Mouse (Mus musculus) heart, adult 18-20 months (tissue): ENCODE measurements around the gene Scrn1. TPM values are rescaled to one million over a fixed set of nuclear protein-coding genes. Genes with fewer than 3 reads are reported as not detected.

Experiments used
- DNase-seq, 2 experiments: peaks; one replicate each; pipeline ENCODE4 v3.0.0; 2021 to 2022; ENCODE audit warnings: mixed read lengths in 1 of 2
- total RNA-seq, 2 experiments: library from RNA; stranded (reverse); gene quantifications; 2 replicates each; pipeline ENCODE4 v1.2.3; 2021

Scrn1 gene
- total RNA-seq, 2 experiments from 2014 or later, result 5.0 to 5.9 TPM

DNA sequence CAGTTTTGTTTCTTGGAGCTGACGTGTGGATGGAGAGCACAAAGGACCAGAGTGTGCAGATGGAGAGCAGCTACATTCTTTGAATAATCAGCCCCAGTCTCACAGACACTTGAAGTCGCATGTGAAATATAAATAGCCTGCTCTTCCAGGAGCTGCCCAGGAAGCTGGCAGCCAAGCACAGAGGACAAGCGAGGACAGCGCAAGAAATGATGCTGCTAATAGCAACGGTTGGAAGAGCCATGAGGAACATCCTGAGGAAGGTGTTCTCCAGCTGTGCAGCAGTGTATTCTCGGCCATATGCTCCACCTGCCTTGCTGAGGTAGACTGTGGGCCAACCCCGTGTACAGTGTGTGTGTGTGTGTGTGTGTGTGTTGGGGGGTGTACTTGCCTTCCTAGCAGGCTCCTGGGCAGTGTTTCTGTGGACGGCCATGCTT, 35.2 kb downstream of the Scrn1 start:
- peak in 1 of 2 experiments; percentile 24 for DNase-seq

- no peak for DNase-seq
Measured at GRCm38 (mm10) chr6:54530182-54530581, 36.1 kb downstream of the Scrn1 start.

- no peak for DNase-seq
Measured at GRCm38 (mm10) chr6:54528666-54529065, 37.6 kb downstream of the Scrn1 start.

- no peak for DNase-seq
Measured at GRCm38 (mm10) chr6:54518758-54519157, 47.5 kb downstream of the Scrn1 start.

GRCm38 (mm10) chr6:54516512-54517134, 49.7 kb downstream of the Scrn1 start:
- no peak for DNase-seq

GRCm38 (mm10) chr6:54512256-54512655, 54.0 kb downstream of the Scrn1 start:
- no peak for DNase-seq

DNA sequence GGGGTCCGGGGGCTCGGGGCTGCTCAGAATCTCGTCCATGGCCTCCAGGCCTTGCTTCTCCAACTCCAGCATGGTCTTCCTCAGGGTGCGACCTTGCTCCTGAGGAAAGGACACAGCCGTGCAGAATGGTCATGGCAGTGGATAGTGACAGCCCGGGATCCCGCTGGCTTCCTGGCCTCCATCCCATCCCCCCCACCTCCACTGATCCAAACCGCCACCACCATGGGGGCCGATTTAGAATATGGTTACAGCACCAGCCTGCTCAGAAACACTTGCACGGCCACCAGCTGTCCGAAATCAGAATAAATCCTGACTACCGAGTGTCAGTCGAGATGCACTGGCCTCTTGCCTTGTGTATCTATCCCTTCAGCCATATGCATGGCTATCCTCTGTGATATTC, 57.0 kb downstream of the Scrn1 start:
- DNase-seq, result no peak

- DNase-seq, result no peak
Measured at GRCm38 (mm10) chr6:54508256-54508793, 58.0 kb downstream of the Scrn1 start.

- peak; percentile 21 to 32 for DNase-seq
Measured at GRCm38 (mm10) chr6:54507808-54508207, 58.5 kb downstream of the Scrn1 start.

- peak; percentile 58 to 64 for DNase-seq
Measured at GRCm38 (mm10) chr6:54507002-54507401, 59.3 kb downstream of the Scrn1 start.

- no peak for DNase-seq
Measured at GRCm38 (mm10) chr6:54506318-54506717, 60.0 kb downstream of the Scrn1 start.

- DNase-seq, result peak; percentile 60 to 64
Measured at GRCm38 (mm10) chr6:54502661-54503115, 63.6 kb downstream of the Scrn1 start.

DNA sequence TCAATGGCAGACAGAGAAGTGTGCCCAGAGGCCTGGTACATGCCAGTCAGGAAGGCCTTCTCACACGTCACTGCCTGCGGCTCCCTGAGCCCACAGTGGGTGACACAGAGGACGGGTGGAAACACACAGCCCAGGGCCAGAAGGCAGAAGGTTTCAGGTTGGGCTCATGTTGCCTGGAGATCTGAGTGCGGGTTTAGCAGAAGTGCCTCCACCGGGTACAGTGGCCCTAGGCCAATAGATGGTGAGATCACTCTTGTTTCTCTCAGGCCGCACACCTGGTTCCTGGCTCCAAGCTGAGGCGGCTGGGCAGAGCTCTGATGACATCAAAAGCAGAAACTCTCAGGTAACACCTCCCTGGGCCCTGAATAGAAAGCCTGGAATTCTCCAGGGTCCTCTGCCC, 70.1 kb downstream of the Scrn1 start:
- no peak for DNase-seq

DNA sequence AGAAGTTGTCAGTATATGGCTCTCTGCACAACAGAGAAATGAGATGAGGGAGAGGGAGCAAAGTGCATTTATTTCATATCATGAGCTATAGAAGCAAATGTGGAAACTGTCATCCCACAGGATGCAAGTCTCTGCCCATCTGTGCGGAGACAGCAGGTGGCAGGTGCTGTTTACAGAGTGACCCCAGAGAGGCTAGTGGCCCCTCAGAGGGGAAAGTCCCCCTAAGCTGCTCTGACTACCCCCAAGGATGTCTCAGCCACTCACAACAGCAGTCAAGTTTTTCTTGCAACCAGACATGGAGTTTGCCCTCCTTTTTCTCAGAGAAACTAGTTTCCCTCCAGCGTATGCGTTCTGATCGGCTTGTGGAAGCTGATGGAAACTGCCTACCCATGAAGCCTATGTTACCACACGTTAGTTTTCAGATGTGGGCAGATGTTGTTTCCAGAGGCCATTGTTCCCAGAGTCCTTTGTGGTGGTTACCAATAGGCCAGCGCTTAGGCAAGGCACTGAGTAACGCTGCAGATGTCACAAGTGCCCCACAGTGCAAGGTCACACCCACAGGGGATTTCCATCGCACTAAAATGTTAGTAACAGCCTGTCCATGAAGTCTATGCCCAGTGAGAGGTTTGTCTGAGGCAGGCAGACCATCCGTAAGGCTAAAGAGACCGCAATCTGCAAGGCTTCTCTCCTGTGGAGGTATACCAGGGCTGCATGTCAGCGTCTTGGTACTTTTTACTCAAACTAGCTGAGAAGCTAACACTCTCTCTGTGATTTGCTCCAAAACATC, 71.5 kb downstream of the Scrn1 start:
- no peak for DNase-seq

DNA sequence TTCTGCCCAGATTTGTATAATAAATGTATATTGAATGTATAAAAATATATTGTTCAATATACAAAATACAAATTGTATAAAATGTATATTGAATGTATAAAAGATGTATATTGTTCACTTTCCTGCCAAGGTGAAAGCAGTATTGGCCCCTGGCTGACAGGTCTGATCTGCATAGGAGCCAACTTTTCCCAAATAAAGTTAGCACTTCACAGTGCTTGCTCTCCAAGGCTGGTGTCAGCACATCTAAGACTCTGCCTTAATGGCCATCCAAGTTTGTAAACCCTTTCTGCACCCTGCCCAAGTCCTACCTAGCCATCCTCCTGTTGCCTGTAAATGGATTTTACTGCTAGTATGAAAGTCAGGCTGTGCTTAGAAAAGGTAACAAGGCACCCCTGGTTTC, 72.2 kb downstream of the Scrn1 start:
- no peak for DNase-seq

DNA sequence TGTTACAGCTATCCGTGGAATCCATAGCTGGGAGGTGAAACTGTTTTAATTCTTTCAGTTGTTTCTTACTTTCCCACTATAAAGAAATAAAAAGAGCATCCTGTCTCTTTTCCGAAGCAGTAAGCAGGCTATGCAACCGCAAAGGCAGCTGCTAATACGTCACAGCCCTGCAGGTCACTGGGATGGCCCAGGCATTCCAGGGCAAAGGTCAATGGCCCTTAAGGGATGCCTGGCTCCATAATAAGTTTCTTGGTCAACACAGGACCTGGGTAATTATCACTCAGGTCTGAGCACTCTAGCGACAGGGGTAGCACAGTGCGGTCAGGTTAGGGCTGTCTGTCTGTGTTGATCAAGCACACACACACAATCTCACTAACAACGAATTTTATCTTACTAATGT, 75.2 kb downstream of the Scrn1 start:
- DNase-seq, result no peak

GRCm38 (mm10) chr6:54485973-54486569, 80.2 kb downstream of the Scrn1 start:
- DNase-seq, result no peak

GRCm38 (mm10) chr6:54485435-54485901, 80.8 kb downstream of the Scrn1 start:
- no peak for DNase-seq

DNA sequence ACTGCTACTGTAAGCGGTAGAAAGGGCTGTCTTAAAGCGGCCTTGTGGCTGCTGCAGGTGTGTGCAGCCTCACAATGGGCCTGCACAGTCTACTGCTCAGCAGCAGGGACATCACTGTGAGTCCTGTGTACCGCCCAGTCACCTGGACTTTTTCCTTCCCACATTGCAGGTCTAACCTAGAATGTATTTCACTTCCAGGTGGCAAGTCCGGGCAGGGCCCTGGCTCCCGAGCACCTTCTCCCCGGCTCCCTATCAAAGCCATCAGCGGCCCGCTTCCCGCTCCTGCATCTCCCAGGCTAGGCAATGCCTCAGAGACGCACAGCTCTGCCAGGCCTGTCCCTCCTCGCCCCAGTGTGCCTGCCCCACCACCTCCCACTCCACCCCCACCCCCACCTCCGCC, 81.3 kb downstream of the Scrn1 start:
- no peak for DNase-seq

DNA sequence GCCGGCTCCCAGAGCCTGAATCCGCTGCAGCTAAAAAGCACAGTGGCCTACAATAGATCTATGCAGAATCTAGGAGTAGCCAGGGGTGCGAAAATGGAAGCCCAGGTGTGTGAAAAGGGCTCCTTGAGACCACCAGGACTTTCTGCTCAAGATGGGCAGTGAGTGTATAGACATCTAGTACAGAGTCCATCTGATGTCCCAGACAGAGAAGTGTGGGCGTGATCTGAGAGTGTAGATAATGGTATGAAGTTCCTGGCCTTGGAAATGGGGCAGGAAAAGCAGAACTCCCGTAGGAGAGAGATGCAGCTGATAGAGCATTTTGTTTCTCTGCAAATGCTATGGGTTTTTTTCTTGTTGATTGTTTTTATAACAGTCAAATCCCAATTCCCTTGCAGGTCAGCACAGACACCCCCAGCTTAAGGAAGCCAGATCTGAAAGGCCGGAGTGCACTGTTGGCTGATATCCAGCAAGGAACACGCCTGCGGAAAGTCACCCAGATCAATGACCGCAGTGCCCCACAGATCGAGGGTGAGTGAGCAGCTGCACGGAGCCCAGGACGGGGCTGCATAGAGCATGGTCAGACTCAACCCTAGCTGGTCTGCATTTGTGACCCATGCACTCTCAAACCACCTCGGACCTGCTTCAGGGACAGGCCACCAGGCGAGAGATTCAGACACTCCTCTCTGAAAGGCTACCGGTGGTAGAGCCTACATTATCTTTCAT, 84.7 kb downstream of the Scrn1 start:
- DNase-seq, result no peak

DNA sequence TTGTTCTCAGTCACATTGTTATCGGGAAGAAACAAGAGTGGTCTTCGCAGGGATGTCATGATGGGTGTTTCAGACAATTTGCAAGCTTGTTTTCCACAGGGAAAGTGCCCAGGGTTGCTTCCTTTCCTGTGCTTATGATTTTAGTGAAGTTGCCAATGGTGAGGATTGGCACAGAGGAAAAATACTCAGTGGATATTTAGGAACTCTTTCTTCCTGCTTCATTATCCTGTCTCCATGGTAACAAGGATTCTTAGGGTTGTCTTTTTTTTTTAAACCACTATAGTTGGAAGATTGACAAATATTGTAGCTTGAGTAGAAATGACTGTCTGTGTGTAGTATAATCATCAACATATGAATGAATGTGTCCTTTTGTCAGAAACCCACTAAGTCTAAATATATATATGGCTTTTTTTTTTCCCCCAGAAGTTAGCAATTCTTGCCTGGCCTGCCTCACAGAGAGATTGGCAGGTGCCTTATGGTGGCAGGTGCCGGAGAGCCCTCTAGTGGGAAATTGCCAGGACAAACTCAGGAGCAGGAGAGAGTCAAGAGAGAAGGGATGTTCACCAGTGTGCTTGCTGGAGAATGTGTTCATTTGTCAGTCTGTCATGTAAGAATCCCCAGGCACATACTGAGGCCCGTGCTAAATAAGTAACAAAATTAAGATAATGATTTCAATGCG, 87.5 kb downstream of the Scrn1 start:
- DNase-seq, result peak in 1 of 2 experiments; percentile 36
